Mouse (Mus musculus): Measurements from ENCODE around the gene Sept1. TPM values are rescaled to one million over a fixed set of nuclear protein-coding genes. Genes with fewer than 3 reads are reported as not detected.
"Not testable (repeated sequence)": the region's sequence is repeated elsewhere in the genome, so short reads cannot be mapped to it uniquely, and the experiment has no call there.

Gene Sept1
- total RNA-seq, 2 experiments from 2014 or later, result 12.6 to 14.5 TPM

DNA sequence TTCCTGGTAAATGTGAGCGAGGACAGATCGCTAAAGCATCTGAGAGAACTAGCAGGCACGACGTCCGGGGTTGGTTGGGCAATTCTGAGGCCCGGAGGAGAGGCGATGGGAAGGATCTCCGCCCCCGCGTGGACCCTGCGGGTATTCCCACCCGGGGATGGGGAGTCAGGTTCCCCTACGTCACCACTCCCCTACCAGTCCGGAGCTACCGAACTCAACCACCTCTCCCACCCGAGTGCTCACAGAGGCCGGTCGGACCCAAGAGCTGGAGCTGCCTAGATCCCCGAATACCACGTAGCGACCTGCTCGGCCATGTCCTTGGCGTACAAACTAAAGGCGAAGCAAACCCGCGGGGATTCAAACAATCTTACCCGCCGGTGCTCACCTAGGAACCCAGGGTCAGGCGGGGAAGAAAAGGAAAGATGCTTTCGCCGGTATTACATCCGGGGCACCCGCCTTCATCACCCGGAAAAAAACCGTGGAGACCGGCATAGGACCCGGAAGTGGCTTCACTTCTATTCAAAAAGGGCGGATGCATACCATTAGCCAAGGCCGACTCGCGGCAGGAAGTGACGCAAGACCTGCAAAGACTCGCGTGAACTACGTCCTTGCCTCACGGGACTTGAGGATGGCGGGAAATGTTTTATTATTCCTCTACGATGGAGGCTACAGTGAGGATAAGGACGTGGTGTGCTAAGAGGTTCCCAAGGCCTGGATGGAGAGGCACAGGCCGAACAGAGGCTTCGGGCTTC, 37.2 kb downstream of the Sept1 start, which contains the start of gene Cd2bp2:
Cd2bp2 (minus strand) TSS at position 507 of the 752 bp plus-strand sequence.
- DNase-seq (ENCODE audit: low spot score in 2 of 2), result peak; percentile 81 to 92

DNA sequence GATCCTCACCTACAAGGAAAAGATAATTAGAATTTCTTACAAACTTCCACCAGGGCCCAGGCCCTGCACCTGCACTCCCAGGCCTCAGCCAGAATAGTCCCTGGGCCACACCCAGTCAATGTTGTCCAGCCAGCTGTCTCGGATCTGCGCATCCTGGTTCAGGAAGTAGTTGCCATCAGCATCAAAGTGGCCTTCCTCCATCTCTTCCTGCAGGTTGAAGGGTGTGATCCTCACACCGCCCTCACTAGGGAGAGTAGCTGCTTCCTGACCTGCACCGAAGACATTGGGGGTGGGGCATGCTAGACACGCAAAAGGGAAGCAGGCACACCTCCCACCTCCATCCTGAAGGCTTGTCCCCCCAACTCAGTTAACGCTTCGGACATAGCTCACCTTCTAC, 38.3 kb downstream of the Sept1 start:
- no peak for DNase-seq (ENCODE audit: low spot score in 2 of 2)

DNA sequence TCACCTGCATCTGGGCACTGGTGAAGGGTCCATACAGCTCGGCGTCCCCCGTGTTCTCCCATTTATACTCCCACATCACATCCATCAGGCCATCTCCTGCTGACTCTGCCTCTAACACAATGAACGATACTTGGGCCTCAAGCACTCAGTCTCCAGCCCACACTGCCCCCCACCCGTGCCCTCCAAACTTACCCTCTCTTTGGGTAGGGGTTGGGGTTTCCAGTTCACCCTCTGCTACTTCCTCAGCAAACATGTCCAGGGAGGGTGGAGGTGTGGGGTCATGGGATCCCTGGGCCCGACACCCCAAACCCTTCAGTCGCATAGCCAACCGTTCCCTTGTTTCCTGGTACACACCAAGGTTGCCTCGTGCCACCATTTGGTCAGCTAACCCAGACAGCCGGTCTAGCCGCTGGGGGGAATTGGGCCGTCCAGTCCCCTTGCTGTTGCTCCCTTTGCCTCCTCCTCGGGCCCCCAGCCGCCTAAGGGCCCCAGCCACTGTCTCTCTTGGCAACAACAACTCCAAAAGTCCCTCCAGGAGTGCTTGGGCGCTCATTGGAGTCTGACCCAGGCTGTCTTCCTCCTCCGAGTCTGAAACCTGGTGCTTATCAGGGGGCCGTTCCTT, 38.8 kb downstream of the Sept1 start:
- no peak for DNase-seq (ENCODE audit: low spot score in 2 of 2)

DNA sequence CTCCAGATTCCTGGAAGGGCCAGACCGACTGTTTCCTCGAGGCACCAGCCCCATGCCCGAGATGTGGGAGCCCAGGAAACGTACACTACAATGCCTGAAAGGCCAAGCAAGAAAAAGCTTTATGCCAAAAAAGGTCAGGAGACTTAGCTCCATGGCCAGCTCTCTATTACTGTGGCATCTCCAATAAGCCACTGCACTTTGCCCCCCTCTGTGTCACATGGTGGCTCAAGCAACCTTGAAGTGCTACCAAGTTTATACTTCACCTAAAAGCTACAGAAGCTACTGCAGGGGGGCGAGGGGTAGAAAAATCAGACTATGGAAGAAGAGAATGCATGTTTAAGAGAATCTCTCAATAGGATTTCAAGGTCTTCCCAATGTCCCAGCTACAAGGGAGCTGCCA, 39.9 kb downstream of the Sept1 start:
- no peak for DNase-seq (ENCODE audit: low spot score in 2 of 2)

DNA sequence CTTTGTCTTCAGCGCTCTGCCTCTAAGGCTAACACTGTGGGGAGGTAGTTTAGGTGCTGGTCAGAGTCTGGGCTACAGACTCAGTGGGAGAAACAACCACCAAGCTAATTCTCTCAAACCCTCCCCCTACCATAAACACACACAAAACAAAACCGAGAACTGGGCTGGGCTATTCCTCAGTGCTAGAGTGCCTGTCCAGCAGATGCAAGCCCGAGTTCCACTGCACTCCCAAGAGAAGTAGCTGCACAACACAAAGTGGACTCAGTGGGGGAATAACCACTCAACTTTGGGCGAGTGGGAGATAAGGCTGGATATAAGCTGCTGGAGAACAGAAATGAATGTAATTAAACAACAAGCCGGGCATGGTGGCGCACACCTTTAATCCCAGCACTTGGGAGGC, 42.3 kb downstream of the Sept1 start:
- DNase-seq (ENCODE audit: low spot score in 2 of 2), result no peak

DNA sequence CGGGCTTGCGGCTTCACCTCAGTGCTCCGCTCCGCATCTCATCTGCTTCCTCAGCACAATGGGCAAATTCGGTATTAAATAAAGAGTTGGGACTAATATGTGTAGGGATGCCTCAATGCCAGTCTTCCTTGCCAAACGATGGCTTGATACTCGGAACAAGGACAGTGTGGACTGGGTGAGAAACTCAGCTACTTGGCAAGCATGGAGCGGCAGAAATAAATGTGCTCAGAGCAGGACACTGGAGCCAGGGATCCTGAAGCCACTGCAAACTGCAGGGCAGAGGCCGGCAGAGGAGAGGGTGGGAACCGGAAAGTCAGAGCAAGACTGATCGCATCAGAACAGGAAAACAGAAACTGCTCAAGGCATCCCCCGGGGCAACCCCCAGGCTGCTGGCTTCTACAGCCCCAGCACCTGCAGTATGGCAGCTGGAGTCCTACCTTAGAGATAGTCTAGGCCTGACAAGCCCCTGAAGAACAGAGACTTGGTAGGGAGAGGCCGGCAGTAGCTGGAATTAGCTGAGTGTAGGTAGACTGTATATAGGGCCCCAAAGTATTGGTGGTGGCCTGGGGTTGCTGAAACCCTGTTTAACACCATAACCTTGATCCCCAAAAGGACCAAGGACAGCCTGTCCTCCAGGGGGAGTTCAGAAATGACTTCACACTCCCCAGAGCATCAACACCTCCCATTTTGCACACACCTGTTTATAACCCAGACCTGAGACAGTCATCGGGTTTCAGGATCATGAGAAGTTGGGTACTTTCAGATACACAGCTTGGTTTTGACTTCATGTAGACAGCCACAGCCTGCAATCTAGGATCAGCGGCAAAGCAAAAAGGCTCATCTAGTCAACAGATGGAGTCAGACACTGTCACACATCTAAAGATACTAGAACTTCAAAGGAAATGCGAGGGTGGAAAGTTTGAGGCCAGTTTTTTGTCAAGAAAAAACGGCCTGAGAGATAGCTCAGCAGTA, 44.3 kb downstream of the Sept1 start:
- DNase-seq (ENCODE audit: low spot score in 2 of 2), result no peak

DNA sequence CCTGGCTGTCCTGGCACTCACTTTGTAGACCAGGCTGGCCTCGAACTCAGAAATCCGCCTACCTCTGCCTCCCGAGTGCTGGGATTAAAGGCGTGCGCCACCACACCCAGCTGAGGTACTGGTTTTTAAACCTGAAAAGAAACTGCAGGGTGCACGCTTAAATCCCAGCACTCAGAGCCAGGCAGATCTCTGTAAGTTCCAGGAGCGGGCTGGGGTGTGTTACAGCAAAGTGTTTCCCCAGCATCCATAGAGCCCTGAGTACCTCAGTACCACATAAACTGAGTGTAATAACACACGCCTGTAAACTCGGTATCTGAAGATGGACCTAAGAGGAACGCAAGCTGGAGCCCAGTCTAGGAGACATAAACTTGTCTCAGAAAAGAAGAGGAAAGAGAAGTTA, 45.6 kb downstream of the Sept1 start:
- DNase-seq (ENCODE audit: low spot score in 2 of 2), result no peak

DNA sequence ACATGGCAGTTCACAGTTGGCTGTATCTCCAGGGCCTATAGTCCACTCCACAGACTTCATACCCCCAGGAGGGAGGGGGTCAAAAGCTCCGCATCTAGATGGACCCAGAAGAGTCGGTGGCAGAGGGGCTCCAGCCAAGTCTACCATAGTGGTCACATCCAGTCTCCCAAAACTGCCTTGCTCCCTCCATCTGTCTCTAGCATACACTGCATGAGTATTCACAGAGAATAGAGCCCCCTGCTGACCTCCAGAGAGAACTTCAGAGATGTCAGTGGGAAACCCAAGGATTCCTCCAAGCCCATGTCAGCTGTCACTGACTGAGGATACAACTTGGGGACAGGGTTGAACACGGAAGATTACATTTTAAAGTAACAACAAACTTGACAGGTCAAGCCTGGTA, 47.3 kb downstream of the Sept1 start:
- DNase-seq (ENCODE audit: low spot score in 2 of 2), result no peak

DNA sequence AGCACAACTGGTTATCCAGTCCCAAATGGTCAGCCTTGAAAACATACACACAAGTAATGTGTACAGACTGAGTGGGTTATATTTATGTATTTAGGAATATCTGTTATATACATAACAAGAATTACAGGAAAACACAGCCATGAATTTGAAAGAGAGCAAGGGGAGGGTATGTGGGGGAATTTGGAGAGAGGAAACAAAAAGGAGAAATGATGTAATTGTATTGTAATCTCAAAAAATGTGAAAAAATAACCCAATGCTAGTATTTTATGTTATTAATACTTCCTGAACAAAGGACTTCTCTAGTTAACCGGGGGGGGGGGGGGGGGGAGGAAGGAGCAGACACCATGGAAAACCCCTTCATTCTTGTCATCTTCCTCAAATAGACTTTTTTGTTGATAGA, 48.2 kb downstream of the Sept1 start:
- no peak for DNase-seq (ENCODE audit: low spot score in 2 of 2)

DNA sequence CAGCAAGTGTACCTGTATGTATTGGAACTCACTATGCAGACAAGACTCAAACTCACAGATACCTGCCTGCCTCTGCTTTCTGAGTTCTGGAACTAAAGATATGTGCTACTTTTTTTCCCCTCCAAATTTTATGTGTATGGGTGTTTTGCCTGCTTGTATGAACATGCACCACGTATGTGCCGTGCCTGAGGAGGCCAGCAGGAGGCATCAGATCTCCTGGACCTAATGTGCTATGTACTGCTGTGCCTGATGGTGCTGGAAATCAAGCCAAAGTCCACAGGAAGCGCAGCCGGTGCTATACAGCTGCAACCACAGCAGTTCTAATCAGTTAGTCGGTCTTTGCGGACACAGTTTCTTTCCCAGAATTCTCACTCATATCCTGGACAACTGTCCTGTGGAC, 49.1 kb downstream of the Sept1 start:
- DNase-seq (ENCODE audit: low spot score in 2 of 2), result no peak

DNA sequence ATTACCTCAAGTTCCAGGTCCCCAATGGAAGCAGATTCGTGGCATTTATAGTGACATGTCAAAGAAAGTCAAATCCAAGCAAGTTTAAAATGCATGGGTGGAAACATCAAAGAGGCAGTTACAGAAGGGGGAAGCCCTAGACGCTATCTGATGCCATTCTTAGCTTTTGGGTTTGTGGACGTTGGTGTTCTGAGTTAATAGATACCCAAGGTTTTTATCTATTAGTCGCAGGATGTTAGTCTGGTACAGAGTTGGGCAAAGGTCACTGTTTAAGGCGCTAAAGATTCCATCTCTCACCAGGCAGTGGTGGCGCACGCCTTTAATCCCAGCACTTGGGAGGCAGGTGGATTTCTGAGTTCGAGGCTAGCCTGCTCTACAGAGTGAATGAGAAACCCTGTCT, 49.6 kb downstream of the Sept1 start:
- DNase-seq (ENCODE audit: low spot score in 2 of 2), result no peak

DNA sequence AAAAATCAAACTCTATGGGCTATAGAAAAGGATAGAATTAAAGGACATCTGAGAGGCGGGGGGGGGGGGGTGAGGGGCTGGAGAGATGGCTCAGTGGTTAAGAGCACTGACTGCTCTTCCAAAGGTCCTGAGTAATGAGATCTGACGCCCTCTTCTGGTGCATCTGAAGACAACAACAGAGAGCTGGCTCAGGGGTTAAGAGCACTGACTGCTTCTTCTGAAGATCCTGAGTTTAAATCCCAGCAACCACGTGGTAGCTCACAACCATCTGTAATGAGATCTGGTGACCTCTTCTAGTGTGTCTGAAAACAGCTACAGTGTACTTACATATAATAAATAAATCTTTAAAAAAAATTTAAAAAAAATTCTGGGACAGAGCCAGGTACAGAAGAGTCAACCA, 51.2 kb downstream of the Sept1 start:
- not testable (repeated sequence) for DNase-seq (ENCODE audit: low spot score in 2 of 2)

DNA sequence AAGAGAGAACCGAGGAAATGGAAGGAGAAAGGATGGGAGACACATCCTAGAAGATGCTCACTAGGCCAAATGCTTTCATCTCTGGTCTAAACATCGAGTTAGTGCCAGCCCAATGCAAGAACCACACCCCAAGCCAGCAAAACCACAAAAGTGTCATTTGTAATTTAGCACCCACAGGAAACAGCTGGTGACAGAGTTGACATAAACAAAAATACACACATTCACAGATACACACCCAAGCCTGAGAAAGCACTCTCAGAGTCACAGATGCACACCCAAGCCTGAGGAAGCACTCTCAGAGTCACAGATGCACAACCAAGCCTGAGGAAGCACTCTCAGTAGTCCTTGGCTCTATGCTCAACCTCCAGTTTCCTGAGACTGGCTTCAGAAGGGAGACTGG, 52.1 kb downstream of the Sept1 start:
- DNase-seq (ENCODE audit: low spot score in 2 of 2), result no peak

DNA sequence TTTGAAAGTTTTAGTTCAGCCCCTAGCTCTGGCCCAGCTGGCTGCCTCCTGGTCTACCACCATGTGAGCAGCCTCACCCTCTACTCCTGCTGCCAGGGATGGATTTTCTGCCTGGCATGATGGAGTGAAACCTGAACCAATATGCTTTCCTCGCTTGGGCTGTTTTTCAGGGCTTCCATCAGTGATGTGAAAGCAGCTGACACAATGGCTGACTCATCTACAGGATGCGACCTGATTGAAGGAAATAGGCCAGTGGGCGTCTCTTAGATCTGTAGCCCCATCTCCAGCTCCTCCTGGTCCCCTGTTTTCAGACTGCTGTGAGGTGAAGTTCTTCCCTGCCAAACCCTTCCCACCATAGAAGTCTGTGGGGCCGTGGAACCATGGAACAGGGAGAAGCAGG, 56.0 kb downstream of the Sept1 start:
- DNase-seq (ENCODE audit: low spot score in 2 of 2), result no peak

DNA sequence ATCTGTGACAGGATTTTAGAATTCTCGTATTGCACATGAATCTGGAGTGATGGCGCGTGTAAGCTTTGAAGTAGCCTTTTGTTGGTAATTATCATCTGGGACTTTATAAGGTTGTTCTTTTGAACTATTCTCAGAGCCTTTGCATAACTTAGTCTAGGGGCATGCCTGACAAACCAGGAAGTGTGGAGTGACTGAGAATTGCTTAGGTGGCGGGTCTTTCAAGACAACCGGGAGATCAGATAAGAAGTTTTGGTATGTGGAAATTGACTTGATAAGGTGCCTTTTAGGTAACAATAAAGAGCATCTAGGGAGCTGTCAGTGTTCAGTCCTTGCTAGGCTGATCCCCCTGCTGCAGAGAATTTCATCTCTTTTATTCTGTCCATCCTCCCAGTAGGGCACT, 66.4 kb downstream of the Sept1 start:
- DNase-seq (ENCODE audit: low spot score in 2 of 2), result no peak

DNA sequence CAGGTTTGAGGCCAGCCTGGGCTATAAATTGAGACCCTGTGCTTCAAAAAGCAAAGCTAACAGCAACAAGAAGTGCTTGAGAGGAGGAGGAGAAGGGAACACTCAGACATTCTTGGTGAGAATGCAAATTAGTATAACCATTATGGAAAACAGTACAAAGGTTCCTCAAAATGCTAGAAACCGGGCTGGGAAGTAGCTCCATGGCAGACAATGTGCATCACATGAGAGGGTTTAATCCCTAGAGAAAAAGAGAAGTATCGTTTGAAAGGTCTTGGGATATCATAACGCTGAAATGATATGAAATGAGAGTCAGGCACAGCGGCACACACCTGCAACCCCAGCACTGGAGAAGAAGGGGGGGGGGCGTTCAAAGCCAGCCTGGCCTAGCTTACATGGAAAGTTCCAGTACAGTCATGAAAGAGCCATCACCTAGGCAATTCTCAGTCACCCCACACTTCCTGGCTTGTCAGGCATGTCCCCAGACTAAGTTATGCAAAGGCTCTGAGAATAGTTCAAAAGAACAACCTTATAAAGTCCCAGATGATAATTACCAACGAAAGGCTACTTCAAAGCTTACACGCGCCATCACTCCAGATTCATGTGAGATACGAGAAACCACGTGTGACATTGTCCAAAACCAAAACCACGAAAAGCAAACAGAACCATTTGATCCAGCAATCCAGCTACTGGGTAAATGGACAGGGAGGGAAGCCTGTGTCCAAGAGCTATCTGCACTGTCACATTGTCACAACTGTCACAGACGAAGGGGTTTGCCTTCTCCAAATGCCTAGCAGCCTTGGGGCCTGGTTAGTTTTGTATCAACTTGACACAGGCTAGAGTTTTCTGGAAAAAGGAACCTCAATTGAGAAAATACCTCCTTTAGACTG, 67.1 kb downstream of the Sept1 start:
- DNase-seq (ENCODE audit: low spot score in 2 of 2), result no peak

Other genes starting within 250 kb of the Sept1 start
- gene Mvp, start 218.5 kb downstream of the Sept1 start, total RNA-seq (2021), result 10 to 100 TPM; 67.1 to 68.4 TPM
- gene Pagr1b, start 216.6 kb downstream of the Sept1 start, total RNA-seq (2021), result 1 to 10 TPM; 3.5 to 8.3 TPM
- gene Pagr1a, start 215.8 kb downstream of the Sept1 start, total RNA-seq (2021), result 10 to 100 TPM; 12.4 to 15.4 TPM
- 10 to 100 TPM; 34.8 to 36.6 TPM for gene Gm42742, start 212.0 kb downstream of the Sept1 start, total RNA-seq (2021)
- gene Prrt2, start 211.9 kb downstream of the Sept1 start, total RNA-seq (2021), result 10 to 100 TPM in 1 of 2 experiments, 1 to 10 TPM in 1; 7.4 to 11.1 TPM
- 100 to 1,000 TPM; 240 to 256 TPM for gene Maz, start 206.1 kb downstream of the Sept1 start, total RNA-seq (2021)
- 10 to 100 TPM; 45.2 to 45.9 TPM for gene Kif22, start 190.7 kb downstream of the Sept1 start, total RNA-seq (2021)
- 100 to 1,000 TPM in 1 of 2 experiments, not detected in 1; 137 TPM for gene Zg16, start 145.8 kb downstream of the Sept1 start, total RNA-seq (2021)
- 1 to 10 TPM; 1.9 to 2.0 TPM for gene AI467606, start 141.8 kb downstream of the Sept1 start, total RNA-seq (2021)
- gene Qprt, start 110.9 kb downstream of the Sept1 start, total RNA-seq (2021), result 10 to 100 TPM in 1 of 2 experiments, 1 to 10 TPM in 1; 5.7 to 12.0 TPM
- gene Spn, start 95.3 kb downstream of the Sept1 start, total RNA-seq (2021), result 1 to 10 TPM; 1.8 to 2.1 TPM
- 10 to 100 TPM; 77.6 to 84.4 TPM for gene Cd2bp2, start 37.1 kb downstream of the Sept1 start, total RNA-seq (2021)
- gene Tbc1d10b, start 24.7 kb downstream of the Sept1 start, total RNA-seq (2021), result 10 to 100 TPM; 57.9 to 58.5 TPM
- 100 to 1,000 TPM; 268 to 794 TPM for gene Mylpf, start 24.2 kb downstream of the Sept1 start, total RNA-seq (2021)
- 10 to 100 TPM; 18.3 to 19.3 TPM for gene Zfp553, start 69 bp downstream of the Sept1 start, total RNA-seq (2021)
- gene Zfp771, start 11.1 kb upstream of the Sept1 start, total RNA-seq (2021), result 10 to 100 TPM; 36.3 to 39.2 TPM
- 10 to 100 TPM; 63.5 to 68.3 TPM for gene Dctpp1, start 27.6 kb upstream of the Sept1 start, total RNA-seq (2021)
- 100 to 1,000 TPM in 1 of 2 experiments, 10 to 100 TPM in 1; 92.8 to 115 TPM for gene Sephs2, start 40.9 kb upstream of the Sept1 start, total RNA-seq (2021)
- 1 to 10 TPM; 3.0 to 3.4 TPM for gene Itgal, start 63.1 kb upstream of the Sept1 start, total RNA-seq (2021)
- 10 to 100 TPM; 32.6 to 33.9 TPM for gene Zfp768, start 112.5 kb upstream of the Sept1 start, total RNA-seq (2021)
- gene Zfp747, start 142.9 kb upstream of the Sept1 start, total RNA-seq (2021), result 10 to 100 TPM in 1 of 2 experiments, 1 to 10 TPM in 1; 9.9 to 10.4 TPM
- 1 to 10 TPM; 5.2 to 5.7 TPM for gene 9130019O22Rik, start 154.0 kb upstream of the Sept1 start, total RNA-seq (2021)
- gene E430018J23Rik, start 160.5 kb upstream of the Sept1 start, total RNA-seq (2021), result 10 to 100 TPM; 11.7 to 12.8 TPM
- 1 to 10 TPM; 7.8 to 8.0 TPM for gene Zfp764, start 173.7 kb upstream of the Sept1 start, total RNA-seq (2021)
- gene Zfp688, start 188.9 kb upstream of the Sept1 start, total RNA-seq (2021), result 10 to 100 TPM; 21.0 to 24.8 TPM
- gene Zfp689, start 216.0 kb upstream of the Sept1 start, total RNA-seq (2021), result 1 to 10 TPM; 7.3 to 7.4 TPM
- gene Prr14, start 226.5 kb upstream of the Sept1 start, total RNA-seq (2021), result 10 to 100 TPM; 52.3 to 54.8 TPM
- 10 to 100 TPM; 90.8 to 94.0 TPM for gene Fbrs, start 246.1 kb upstream of the Sept1 start, total RNA-seq (2021)

Data from adrenal gland, postnatal 4 days (tissue).